Mouse (Mus musculus) heart, postnatal 0 days (tissue): Measurements from ENCODE around the gene Vmn1r28. TPM values are rescaled to one million over a fixed set of nuclear protein-coding genes. Genes with fewer than 3 reads are reported as not detected.
"Not testable (repeated sequence)": the region's sequence is repeated elsewhere in the genome, so short reads cannot be mapped to it uniquely, and the experiment has no call there.

Experiments
- ATAC-seq: fragments of 200-750 bp; cut with Nextera tagmentation; 2 replicates; pipeline ENCODE4 v1.8.0; 2017; ENCODE audit warnings: low read depth, moderate number of reproducible peaks, moderate library complexity; ENCODE audit not compliant: insufficient read depth
- DNase-seq: peaks from one replicate; pipeline ENCODE4 v3.0.0-alpha.2; 2016; ENCODE audit warnings: low spot score
- H3K27ac ChIP-seq: fragments of 300-500 bp; sonication (generic); 2 replicates; pipeline ENCODE4 v1.5.1; 2014; ENCODE audit warnings: low read depth, mild to moderate bottlenecking
- H3K27me3 ChIP-seq: fragments of 300-500 bp; sonication (generic); 2 replicates; pipeline ENCODE4 v1.6.1; 2014; ENCODE audit warnings: low read length, mixed read lengths; ENCODE audit not compliant: control insufficient read depth, insufficient read depth
- H3K36me3 ChIP-seq: fragments of 300-500 bp; sonication (generic); replicated peaks from 2 replicates; pipeline ENCODE4 v1.6.1; 2014; ENCODE audit warnings: low read length, mixed read lengths; ENCODE audit not compliant: control insufficient read depth, insufficient read depth
- H3K4me1 ChIP-seq: fragments of 300-500 bp; sonication (generic); 2 replicates; pipeline ENCODE4 v1.6.1; 2014; ENCODE audit warnings: antibody characterized with exemption; ENCODE audit not compliant: control insufficient read depth, insufficient read depth
- H3K4me2 ChIP-seq: fragments of 300-500 bp; sonication (generic); 2 replicates; pipeline ENCODE4 v1.6.1; 2014; ENCODE audit warnings: low read depth, mild to moderate bottlenecking, low read length, moderate library complexity
- H3K4me3 ChIP-seq: fragments of 300-500 bp; sonication (generic); 2 replicates; pipeline ENCODE4 v1.5.1; 2014; ENCODE audit warnings: low read depth, low read length
- H3K9ac ChIP-seq: fragments of 300-500 bp; sonication (generic); replicated peaks from 2 replicates; pipeline ENCODE4 v1.6.1; 2014; ENCODE audit warnings: low read depth, low read length, mixed read lengths
- H3K9me3 ChIP-seq: fragments of 300-500 bp; sonication (generic); replicated peaks from 2 replicates; pipeline ENCODE4 v1.6.1; 2016; ENCODE audit warnings: low read length; ENCODE audit not compliant: control insufficient read depth
- CTCF ChIP-seq: IDR thresholded peaks from 2 replicates; pipeline ENCODE4 v1.5.1; 2016; ENCODE audit warnings: antibody characterized with exemption, control low read depth, low read depth
- EP300 ChIP-seq: IDR thresholded peaks from 2 replicates; pipeline ENCODE4 v1.6.1; 2016; ENCODE audit warnings: antibody characterized with exemption, low read depth
- WGBS: fragments of 180-500 bp; shearing (Covaris S2); extraction: QIAGEN DNeasy Blood & Tissue Kit; methylation state at CpG from one replicate; pipeline ENCODE4 v1.1.7; 2014; 5-methylcytosine and 5-hydroxymethylcytosine counted together
- polyA plus RNA-seq: library from polyadenylated mRNA; unstranded; fragments of >200 nt; fragmentation: Nextera tagmentation; extraction: Ambion mirVana; gene quantifications from 2 replicates; pipeline ENCODE4 v1.2.1, GENCODE M21; 2015
- total RNA-seq: library from RNA; depleted of rRNA; stranded (reverse); fragments of >200 nt; gene quantifications from 2 replicates; pipeline ENCODE4 v1.2.3, GENCODE M21; 2014; ENCODE audit warnings: low replicate concordance; rRNA removed

Vmn1r28 gene
- not detected in 2 replicates for total RNA-seq
- polyA plus RNA-seq, result not detected in 2 replicates

DNA sequence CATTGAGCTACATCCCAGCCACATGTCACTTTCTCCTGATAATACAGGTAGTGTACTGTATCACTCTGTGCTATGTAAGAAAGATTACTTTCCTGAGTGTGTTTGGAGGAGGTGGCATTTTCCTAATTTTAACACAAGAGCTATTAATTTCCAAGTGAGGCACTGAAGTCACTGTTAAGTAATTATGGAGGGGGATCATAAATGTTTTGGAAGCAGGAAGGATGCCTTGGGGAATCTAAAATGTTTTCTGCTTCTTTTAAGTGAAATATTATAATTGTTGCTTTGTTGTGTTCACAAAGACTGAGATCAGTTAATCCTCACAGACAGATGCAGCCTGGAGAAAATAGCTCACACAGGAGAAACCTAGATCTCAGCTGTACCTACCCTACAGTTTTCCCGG is at the start of gene Vmn1r28:
TSS of gene Vmn1r28 (plus strand) at position 301 of the 400 bp plus-strand sequence.
- H3K9ac ChIP-seq, result no peak within 1 kb of the TSS
- ATAC-seq (no peak), DNase-seq (no peak)
- H3K4me3 ChIP-seq, result no peak within 1 kb of the TSS
- no peaks in the 10 kb centered on the region for H3K36me3 ChIP-seq
- 69% methylated on average over 1 of the region's 1 CpGs for WGBS
- no peak within 1 kb of the TSS for H3K27ac ChIP-seq
- no peaks in the 10 kb centered on the region for H3K27me3 ChIP-seq
- no peak within 1 kb of the TSS for H3K4me2 ChIP-seq
- TF ChIP-seq CTCF (no peak), EP300 (no peak)
- no peaks in the 10 kb centered on the region for H3K4me1 ChIP-seq
- no peaks in the 10 kb centered on the region for H3K9me3 ChIP-seq

DNA sequence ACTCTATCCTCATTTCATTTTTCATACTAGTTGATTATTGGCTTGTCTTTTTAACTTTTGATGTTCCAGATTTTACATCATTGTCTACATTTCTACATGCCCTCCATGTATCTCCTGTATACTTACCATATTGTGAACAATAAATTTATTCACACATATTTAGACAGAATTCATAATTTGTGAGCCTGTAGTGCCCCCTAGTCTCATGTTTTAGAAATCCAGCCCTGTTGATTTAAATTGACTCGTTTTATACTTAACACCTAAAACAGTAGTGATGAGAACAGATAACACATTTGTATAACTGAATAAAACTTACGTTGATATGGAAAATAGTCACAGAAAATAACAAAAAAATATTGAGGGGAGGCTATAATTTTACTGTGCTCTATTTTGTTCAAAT is 45.7 kb upstream of the Vmn1r28 start:
- no peak overlapping the region for H3K9ac ChIP-seq
- no peak overlapping the region for H3K27ac ChIP-seq
- 53% methylated on average over 2 of the region's 2 CpGs for WGBS
- no peaks in the 10 kb centered on the region for H3K4me1 ChIP-seq
- H3K4me2 ChIP-seq, result no peak overlapping the region
- no peaks in the 10 kb centered on the region for H3K9me3 ChIP-seq
- no peaks in the 10 kb centered on the region for H3K27me3 ChIP-seq
- TF ChIP-seq EP300, result no peak
- no peak for TF ChIP-seq CTCF
- no peaks in the 10 kb centered on the region for H3K36me3 ChIP-seq
- ATAC-seq (no peak), DNase-seq (no peak)
- H3K4me3 ChIP-seq, result no peak overlapping the region

DNA sequence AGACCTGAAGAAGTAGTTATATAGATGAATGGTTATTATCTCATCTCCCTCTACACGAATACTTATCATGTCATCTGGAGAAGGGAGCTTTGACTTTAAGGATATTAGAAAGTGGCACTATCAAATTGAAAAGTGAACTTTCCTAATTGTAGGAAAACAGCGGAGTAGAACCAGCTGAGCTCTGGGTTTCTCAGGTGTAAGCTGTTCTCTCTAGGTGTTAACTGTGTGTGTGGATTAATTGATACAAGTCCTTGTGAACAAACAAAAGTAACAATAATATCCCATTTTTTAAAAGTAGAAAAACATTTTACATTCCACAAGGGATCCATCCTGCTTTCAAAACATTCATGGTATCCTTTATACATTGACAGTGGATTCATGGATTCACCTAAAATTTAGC is 43.1 kb upstream of the Vmn1r28 start, which contains the start of gene Vmn1r27:
TSS of gene Vmn1r27 (minus strand) at position 101 of the 400 bp plus-strand sequence.
- Histone ChIP-seq H3K4me3 (no peak within 1 kb of the TSS), H3K36me3 (no peaks in the 10 kb centered on the region), H3K9me3 (no peaks in the 10 kb centered on the region), H3K27ac (no peak within 1 kb of the TSS), H3K4me2 (no peak within 1 kb of the TSS), H3K4me1 (no peaks in the 10 kb centered on the region), H3K27me3 (no peaks in the 10 kb centered on the region), H3K9ac (no peak within 1 kb of the TSS)
- no peak for TF ChIP-seq EP300
- TF ChIP-seq CTCF, result no peak
- ATAC-seq (no peak), DNase-seq (no peak)
- WGBS, result 58% methylated on average over 2 of the region's 2 CpGs

DNA sequence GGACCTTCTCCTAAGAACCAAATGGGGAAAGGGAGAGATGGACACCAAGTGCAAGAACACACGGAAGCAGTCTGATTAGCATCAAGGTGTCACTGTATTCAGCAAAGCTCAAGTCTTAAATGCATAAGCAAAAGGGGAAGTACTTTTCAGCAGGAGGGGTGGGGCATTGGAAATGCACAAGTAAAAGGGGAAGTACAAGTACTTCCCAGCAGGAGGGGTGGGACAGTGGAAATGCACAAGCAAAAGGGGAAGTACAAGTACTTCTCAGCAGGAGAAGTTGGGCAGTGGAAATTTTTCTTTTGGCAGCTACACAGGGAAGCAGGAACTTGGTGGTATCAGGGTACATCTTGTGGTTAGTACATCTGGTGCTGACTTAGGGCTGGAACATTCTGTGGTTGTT is 17.8 kb downstream of the Vmn1r28 start:
- not testable (repeated sequence) for DNase-seq, H3K27me3 ChIP-seq, H3K27ac ChIP-seq, H3K36me3 ChIP-seq, H3K9ac ChIP-seq, H3K4me2 ChIP-seq, H3K4me3 ChIP-seq, ATAC-seq, H3K9me3 ChIP-seq, H3K4me1 ChIP-seq
- 74% methylated on average over 1 of the region's 1 CpGs for WGBS

DNA sequence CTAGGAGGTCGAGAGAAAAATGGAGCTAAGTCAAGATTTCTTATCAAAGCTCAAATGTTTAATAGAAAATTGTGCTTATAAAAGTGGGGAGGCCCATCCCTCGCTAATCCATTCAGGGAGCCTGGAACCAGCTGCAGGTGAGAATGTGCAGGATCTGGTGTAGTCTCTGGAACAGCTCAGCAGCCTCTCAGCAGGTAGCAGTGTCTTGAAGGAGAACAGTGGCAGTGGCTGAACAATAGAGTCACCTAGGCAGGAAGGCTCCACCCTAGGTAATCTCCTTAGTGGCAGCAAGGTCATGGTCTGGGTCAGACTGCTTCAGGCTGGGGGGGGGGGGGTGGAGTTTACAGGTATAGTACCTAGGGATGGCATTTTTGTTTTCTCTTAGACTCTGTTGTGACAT is 30.4 kb downstream of the Vmn1r28 start:
- no peak for ATAC-seq
- H3K36me3 ChIP-seq, result no peaks in the 10 kb centered on the region
- TF ChIP-seq EP300, result no peak
- TF ChIP-seq CTCF, result no peak
- H3K4me2 ChIP-seq, result no peak overlapping the region
- no peak overlapping the region for H3K4me3 ChIP-seq
- H3K9me3 ChIP-seq, result no peaks in the 10 kb centered on the region
- no peak overlapping the region for H3K9ac ChIP-seq
- H3K27me3 ChIP-seq, result no peaks in the 10 kb centered on the region
- no peaks in the 10 kb centered on the region for H3K4me1 ChIP-seq
- DNase-seq, result no peak
- H3K27ac ChIP-seq, result no peak overlapping the region
- WGBS, result 60% methylated on average over 2 of the region's 2 CpGs

DNA sequence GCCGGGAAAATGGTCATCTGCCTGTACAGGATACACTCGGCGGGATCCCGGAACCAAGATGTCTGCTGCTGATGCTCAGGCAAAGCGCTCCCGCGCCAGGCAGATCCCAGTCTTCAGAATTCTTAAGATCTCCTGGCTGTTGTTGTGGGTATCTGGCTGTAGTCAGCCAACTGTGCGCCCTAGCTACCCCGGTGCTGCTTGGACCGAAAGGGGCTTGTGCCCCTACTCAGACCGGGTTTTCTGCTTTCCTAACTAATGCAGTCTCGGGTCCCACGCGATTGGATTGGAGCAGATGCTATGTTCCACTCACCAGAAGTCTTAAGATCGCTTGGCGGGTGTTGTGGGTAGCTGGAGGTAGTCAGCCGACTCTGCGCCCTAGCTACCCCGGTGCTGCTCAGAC is 36.7 kb downstream of the Vmn1r28 start:
- not testable (repeated sequence) for H3K9ac ChIP-seq, H3K36me3 ChIP-seq, H3K27ac ChIP-seq, DNase-seq, ATAC-seq, H3K9me3 ChIP-seq, H3K4me2 ChIP-seq, H3K4me1 ChIP-seq, H3K4me3 ChIP-seq, H3K27me3 ChIP-seq
- 69% methylated on average over 19 of the region's 19 CpGs for WGBS
